Mouse (Mus musculus) gastrocnemius, adult 2 months (tissue): ENCODE results near the gene Mdk. TPM values are rescaled to one million over a fixed set of nuclear protein-coding genes. Genes with fewer than 3 reads are reported as not detected.

Experiments
- DNase-seq: peaks from one replicate; pipeline ENCODE4 v3.0.0; 2022
- H3K27ac ChIP-seq: fragments of 200-600 bp; 2 replicates; pipeline ENCODE4 v1.8.1; 2022; ENCODE audit warnings: mild to moderate bottlenecking
- H3K4me3 ChIP-seq: fragments of 200-600 bp; 2 replicates; pipeline ENCODE4 v1.8.1; 2022; ENCODE audit warnings: mild to moderate bottlenecking, moderate library complexity
- CTCF ChIP-seq: fragments of 200-600 bp; IDR thresholded peaks from 2 replicates; pipeline ENCODE4 v1.8.1; 2022; ENCODE audit warnings: antibody characterized with exemption, mild to moderate bottlenecking, moderate library complexity
- intact Hi-C: fragments of 180-260 bp; cut with DNase I; formaldehyde crosslinking; loops from one replicate; pipeline ENCODE4 v1.15.1; 2025
- total RNA-seq, 2 experiments: library from RNA; stranded (reverse); gene quantifications; 2 replicates each; pipeline ENCODE4 v1.2.3; 2021

Mdk gene
- total RNA-seq, 2 experiments from 2014 or later: 0.51 to 0.92 TPM

GRCm38 (mm10) chr2:91964610-91965204 is 32.6 kb upstream of the Mdk start:
- intact Hi-C loops: no loop called here
- H3K27ac ChIP-seq: peak overlapping the region; percentile 89
- DNase-seq: no peak
- peak overlapping the region; percentile 92 for H3K4me3 ChIP-seq
- TF ChIP-seq CTCF: no peak

- Histone ChIP-seq H3K27ac (peak overlapping the region; percentile 89), H3K4me3 (peak overlapping the region; percentile 92)
- intact Hi-C loops: no loop called here
- DNase-seq: peak; percentile 98
- peak; percentile 92 for TF ChIP-seq CTCF
These were observed 31.4 kb upstream of the Mdk start for GRCm38 (mm10) chr2:91963443-91963932.

GRCm38 (mm10) chr2:91962864-91963401 is 30.8 kb upstream of the Mdk start:
- TF ChIP-seq CTCF: no peak
- intact Hi-C loops: no loop called here
- H3K4me3 ChIP-seq: peak overlapping the region; percentile 92
- DNase-seq: peak; percentile 72
- H3K27ac ChIP-seq: peak overlapping the region; percentile 89

GRCm38 (mm10) chr2:91961901-91962761 is 30.0 kb upstream of the Mdk start:
- Histone ChIP-seq H3K4me3 (peak overlapping the region; percentile 92), H3K27ac (peak overlapping the region; percentile 48)
- DNase-seq: no peak
- intact Hi-C loops: no loop called here
- TF ChIP-seq CTCF: no peak

- no peak for TF ChIP-seq CTCF
- intact Hi-C loops: no loop called here
- no peak overlapping the region for H3K4me3 ChIP-seq
- no peak for DNase-seq
- no peak overlapping the region for H3K27ac ChIP-seq
These were observed 28.4 kb upstream of the Mdk start for GRCm38 (mm10) chr2:91960459-91960858.

- TF ChIP-seq CTCF: no peak
- intact Hi-C loops: loop anchor here (1.0 kb wide), 1 partner anchor 13 kb away; no protein-coding TSS in a partner anchor
- Histone ChIP-seq H3K4me3 (no peak overlapping the region; the same call in 1 of the 2 replicates), H3K27ac (peak overlapping the region; percentile 51; the same call in 1 of the 2 replicates)
- no peak for DNase-seq
These were observed 27.7 kb upstream of the Mdk start for GRCm38 (mm10) chr2:91959544-91960410.

GRCm38 (mm10) chr2:91958701-91959457 is 26.8 kb upstream of the Mdk start:
- intact Hi-C loops: loop anchor here (1.0 kb wide), 1 partner anchor 13 kb away; no protein-coding TSS in a partner anchor
- peak; percentile 94 for TF ChIP-seq CTCF
- DNase-seq: peak; percentile 75
- H3K4me3 ChIP-seq: no peak overlapping the region; the same call in 1 of the 2 replicates
- H3K27ac ChIP-seq: peak overlapping the region; percentile 51

DNA sequence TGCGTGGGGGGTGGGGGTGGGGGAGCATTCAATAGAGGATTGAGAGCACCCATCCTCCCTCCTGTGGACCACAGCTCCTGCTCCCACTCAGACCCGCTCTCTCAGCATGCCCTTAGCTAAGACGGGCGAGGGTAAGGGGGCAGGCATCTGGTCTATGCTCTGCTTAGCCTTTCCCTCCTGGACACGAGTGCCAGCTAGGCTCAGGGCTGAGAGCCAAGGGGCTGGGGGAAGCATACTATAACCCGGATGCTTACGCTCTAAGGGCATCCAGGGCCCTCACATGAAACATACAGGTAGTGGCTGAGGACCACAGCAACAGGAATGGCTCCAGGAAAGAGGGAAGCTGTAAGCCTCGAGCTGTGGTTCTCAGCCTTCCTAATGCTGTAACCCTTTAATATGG is 26.0 kb upstream of the Mdk start:
- no peak for TF ChIP-seq CTCF
- DNase-seq: no peak
- intact Hi-C loops: no loop called here
- H3K27ac ChIP-seq: peak overlapping the region; percentile 2; the same call in 1 of the 2 replicates
- H3K4me3 ChIP-seq: no peak overlapping the region

GRCm38 (mm10) chr2:91957096-91957495 is 25.0 kb upstream of the Mdk start:
- Histone ChIP-seq H3K27ac (peak overlapping the region; percentile 48), H3K4me3 (no peak overlapping the region)
- no peak for DNase-seq
- no peak for TF ChIP-seq CTCF
- intact Hi-C loops: no loop called here

DNA sequence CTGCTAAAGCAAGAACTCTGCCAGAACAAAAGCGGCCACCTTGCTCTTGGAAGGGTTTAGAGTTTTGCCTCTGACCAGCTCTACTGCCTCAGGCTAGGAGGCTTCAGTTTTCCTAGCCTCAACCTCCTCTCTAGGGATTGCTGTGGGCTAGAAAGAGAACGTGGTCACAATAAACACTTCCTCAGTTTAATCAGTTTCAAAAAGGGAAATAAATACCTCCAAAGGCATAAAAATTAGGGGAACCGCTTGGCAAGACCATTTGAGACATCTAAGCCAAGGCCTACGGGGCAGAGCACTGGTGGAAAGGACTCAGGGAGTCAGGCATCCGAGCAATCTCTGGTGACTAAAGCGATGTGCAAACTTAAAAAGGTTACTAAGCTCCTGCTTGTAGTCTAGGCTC is 23.8 kb upstream of the Mdk start:
- no peak for TF ChIP-seq CTCF
- Histone ChIP-seq H3K27ac (peak overlapping the region; percentile 82), H3K4me3 (no peak overlapping the region)
- intact Hi-C loops: no loop called here
- no peak for DNase-seq

GRCm38 (mm10) chr2:91955121-91955591 is 23.1 kb upstream of the Mdk start:
- Histone ChIP-seq H3K27ac (peak overlapping the region; percentile 82), H3K4me3 (no peak overlapping the region)
- intact Hi-C loops: no loop called here
- no peak for TF ChIP-seq CTCF
- DNase-seq: no peak
